Mouse (Mus musculus) liver, embryonic 11.5 days (tissue): ENCODE measurements around the gene Topors. TPM values are rescaled to one million over a fixed set of nuclear protein-coding genes. Genes with fewer than 3 reads are reported as not detected.

Source experiments
- ATAC-seq: fragments of 200-750 bp; cut with Nextera tagmentation; replicated peaks from 2 replicates; pipeline ENCODE4 v1.8.0; 2017; ENCODE audit warnings: moderate number of reproducible peaks, mild to moderate bottlenecking, moderate TSS enrichment, moderate library complexity; ENCODE audit not compliant: low FRiP score
- DNase-seq: peaks from one replicate; pipeline ENCODE4 v3.0.0-alpha.2; 2017; ENCODE audit warnings: low spot score
- H3K27ac ChIP-seq: fragments of 300-500 bp; sonication (generic); 2 replicates; pipeline ENCODE4 v1.5.1; 2014; ENCODE audit warnings: mild to moderate bottlenecking, low read depth, low read length, control low read depth
- H3K27me3 ChIP-seq: fragments of 300-500 bp; sonication (generic); replicated peaks from 2 replicates; pipeline ENCODE4 v1.6.1; 2014; ENCODE audit warnings: low read length, mixed read lengths; ENCODE audit not compliant: control insufficient read depth, insufficient read depth
- H3K36me3 ChIP-seq: fragments of 300-500 bp; sonication (generic); 2 replicates; pipeline ENCODE4 v1.6.1; 2014; ENCODE audit warnings: mild to moderate bottlenecking, low read length, moderate library complexity, mixed read lengths; ENCODE audit not compliant: control insufficient read depth, insufficient read depth
- H3K4me1 ChIP-seq: fragments of 300-500 bp; sonication (generic); replicated peaks from 2 replicates; pipeline ENCODE4 v1.6.1; 2014; ENCODE audit warnings: low read length, mixed read lengths; ENCODE audit not compliant: control insufficient read depth, insufficient read depth
- H3K4me2 ChIP-seq: fragments of 300-500 bp; sonication (generic); 2 replicates; pipeline ENCODE4 v1.6.1; 2014; ENCODE audit warnings: mild to moderate bottlenecking, control low read depth, moderate library complexity
- H3K4me3 ChIP-seq: fragments of 300-500 bp; sonication (generic); 2 replicates; pipeline ENCODE4 v1.5.1; 2014; ENCODE audit warnings: low read depth, low read length, control low read depth
- H3K9ac ChIP-seq: fragments of 300-500 bp; sonication (generic); 2 replicates; pipeline ENCODE4 v1.6.1; 2014; ENCODE audit warnings: low read depth, low read length, control low read depth
- H3K9me3 ChIP-seq: fragments of 300-500 bp; sonication (generic); 2 replicates; pipeline ENCODE4 v1.6.1; 2016; ENCODE audit warnings: low read length, inconsistent platforms, mixed read lengths; ENCODE audit not compliant: control insufficient read depth
- WGBS: fragments of 180-500 bp; shearing (Covaris S2); extraction: QIAGEN DNeasy Blood & Tissue Kit; methylation state at CpG from one replicate; pipeline ENCODE4 v1.1.7; 2014; 5-methylcytosine and 5-hydroxymethylcytosine counted together
- polyA plus RNA-seq: library from polyadenylated mRNA; unstranded; fragments of >200 nt; fragmentation: Nextera tagmentation; extraction: Ambion mirVana; gene quantifications from 2 replicates; pipeline ENCODE4 v1.2.1, GENCODE M21; 2014

Topors gene
- polyA plus RNA-seq, 1 experiment from 2014 or later = 38.4 TPM

DNA sequence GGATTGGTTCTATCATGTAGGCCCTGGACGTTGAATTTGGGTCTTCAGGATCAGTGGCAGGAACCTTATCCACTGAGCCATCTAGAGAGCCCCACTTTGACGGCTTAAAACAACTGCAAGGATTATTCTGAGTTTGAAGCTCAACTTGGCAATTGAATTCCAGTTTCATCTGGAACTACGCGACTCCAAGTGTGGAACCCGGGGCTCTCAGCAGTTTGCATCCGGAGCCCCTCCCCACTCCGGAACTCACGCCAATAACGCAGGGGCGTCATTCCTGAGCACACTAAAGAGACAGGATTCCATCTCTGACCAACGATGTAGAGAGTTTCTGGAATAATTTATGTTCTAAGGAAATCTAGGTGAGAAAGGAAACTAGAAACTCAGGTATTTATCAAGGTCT is 42.5 kb downstream of the Topors start:
- no peak overlapping the region for H3K27ac ChIP-seq
- no peak for DNase-seq
- H3K36me3 ChIP-seq = no peaks in the 10 kb centered on the region
- peaks cover under 1% of the 10 kb centered on the region; the same call in 1 of the 2 replicates for H3K27me3 ChIP-seq
- 82% methylated on average over 11 of the region's 11 CpGs for WGBS
- no peak overlapping the region for H3K9ac ChIP-seq
- ATAC-seq = no peak
- H3K4me1 ChIP-seq = no peaks in the 10 kb centered on the region
- no peak overlapping the region for H3K4me3 ChIP-seq
- no peaks in the 10 kb centered on the region for H3K9me3 ChIP-seq
- H3K4me2 ChIP-seq = no peak overlapping the region

DNA sequence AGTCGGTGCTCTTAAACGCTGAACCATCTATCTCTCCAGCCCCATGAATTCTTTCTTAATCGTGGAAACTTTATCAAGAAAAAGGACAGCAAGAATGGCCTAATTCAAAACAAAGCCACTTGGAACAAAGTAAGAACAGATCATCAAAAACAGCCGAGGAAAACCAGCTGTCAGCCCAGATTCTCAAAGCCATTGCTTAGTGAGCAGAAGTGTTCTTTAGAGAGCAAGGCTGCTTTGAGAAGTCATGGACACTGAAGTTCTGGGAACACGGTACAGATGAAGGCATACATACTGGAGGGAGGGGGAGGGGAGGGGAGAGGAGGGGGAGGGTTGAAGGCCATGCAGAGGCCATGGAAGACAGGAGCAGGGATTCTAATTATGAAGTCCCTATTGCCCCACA is 43.6 kb downstream of the Topors start:
- Histone ChIP-seq H3K36me3 (no peaks in the 10 kb centered on the region), H3K27me3 (peaks cover 7% of the 10 kb centered on the region), H3K4me1 (no peaks in the 10 kb centered on the region), H3K4me2 (no peak overlapping the region), H3K9ac (no peak overlapping the region), H3K27ac (no peak overlapping the region), H3K4me3 (no peak overlapping the region), H3K9me3 (no peaks in the 10 kb centered on the region)
- no peak for ATAC-seq
- WGBS = 73% methylated on average over 5 of the region's 5 CpGs
- DNase-seq = no peak

DNA sequence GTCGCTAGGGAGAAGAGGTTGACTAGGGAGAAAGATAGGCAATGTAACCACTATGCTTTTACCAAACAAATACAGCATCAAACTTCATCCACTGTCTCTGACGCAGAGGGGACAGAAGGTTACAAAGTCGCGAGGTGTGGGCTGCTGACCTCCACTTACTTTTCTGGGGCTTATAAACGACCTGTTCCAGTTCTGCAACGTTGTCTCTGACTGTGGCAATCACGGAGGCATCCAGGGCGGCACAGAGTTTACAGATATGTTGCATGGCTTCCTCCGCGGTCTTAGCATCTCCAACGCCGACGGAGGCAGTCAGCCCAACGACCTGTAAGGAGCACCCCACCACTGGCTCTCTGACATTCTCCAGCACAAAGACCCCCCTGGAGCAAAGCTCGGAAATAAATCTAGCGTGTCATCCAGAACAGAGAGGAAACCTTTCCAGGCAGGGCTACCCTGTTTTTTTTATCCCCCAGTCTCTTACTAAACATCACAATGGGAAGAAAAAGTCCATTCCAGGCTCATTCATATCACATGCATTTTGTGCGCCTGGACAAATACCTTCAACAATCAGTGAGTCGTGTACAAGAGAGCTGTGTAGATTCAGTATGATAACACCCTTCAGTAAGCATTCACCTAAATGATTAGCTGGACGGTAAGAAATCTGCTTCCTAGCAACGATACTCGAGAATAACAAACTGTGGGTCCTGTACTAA is 47.6 kb downstream of the Topors start:
- no peaks in the 10 kb centered on the region for H3K9me3 ChIP-seq
- WGBS = 43% methylated on average over 21 of the region's 21 CpGs
- no peak for ATAC-seq
- H3K4me2 ChIP-seq = no peak overlapping the region
- H3K27me3 ChIP-seq = peaks cover 10% of the 10 kb centered on the region
- no peak overlapping the region for H3K9ac ChIP-seq
- H3K4me3 ChIP-seq = no peak overlapping the region
- DNase-seq = no peak
- H3K36me3 ChIP-seq = no peaks in the 10 kb centered on the region
- no peaks in the 10 kb centered on the region for H3K4me1 ChIP-seq
- no peak overlapping the region for H3K27ac ChIP-seq

DNA sequence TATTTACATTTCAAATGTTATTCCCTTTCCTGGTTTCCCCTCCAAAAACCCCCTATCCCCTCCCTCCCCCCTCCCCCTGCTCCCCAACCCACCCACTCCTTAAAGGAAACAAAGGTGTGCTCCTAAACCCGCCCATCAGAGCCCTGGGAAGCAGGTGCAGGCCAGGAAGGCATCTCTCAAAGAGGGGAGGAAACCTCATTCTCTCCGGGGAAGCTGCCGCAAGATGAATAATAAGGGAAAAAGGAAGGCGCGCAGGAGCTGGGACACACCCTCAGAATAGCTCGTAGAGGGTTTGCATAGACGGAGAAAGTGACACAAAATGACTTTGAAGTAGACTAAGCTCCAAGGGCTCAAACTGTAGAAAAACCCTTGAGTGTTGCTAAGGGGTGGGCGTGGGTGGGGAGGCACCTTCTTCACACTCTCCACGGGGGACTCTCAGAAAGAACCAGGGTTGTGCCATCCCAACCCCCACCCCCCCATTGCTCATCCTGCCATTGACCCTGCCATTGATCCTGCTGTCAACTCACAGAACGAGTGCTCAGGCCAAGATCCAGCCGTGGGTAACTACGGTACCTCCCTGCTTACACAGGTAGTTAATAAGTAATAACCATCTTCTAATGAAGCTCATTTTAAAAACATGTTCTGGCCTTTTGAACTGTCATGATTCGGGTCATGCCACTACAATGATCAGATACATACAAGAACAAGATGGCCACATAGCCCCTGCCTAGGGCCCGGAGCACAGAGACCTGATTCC is 48.5 kb downstream of the Topors start:
- Histone ChIP-seq H3K9me3 (no peaks in the 10 kb centered on the region), H3K36me3 (no peaks in the 10 kb centered on the region), H3K9ac (no peak overlapping the region), H3K27me3 (peaks cover 10% of the 10 kb centered on the region), H3K27ac (no peak overlapping the region), H3K4me2 (no peak overlapping the region; the same call in 1 of the 2 replicates), H3K4me1 (no peaks in the 10 kb centered on the region), H3K4me3 (no peak overlapping the region)
- no peak for DNase-seq
- no peak for ATAC-seq
- WGBS = 28% methylated on average over 14 of the region's 14 CpGs

DNA sequence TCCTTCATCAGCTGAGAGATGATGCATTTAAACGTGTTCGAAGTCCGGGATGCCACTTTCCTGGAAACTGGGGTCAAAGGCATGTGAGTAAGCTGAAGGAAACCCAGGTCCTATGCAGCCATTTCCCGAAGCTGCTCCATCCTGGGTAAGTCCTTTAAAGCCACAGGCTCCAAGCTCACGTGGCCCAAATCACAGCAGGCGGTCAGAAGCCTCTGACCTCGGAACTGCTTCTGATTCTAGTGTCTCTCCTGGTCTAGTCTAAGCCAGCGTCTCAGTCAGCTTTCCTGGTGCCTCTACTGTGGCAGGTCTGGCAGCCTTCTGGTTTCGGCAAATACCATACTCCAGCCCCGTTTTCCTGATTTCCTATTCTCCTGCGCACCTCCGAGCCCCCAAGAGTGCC is 49.2 kb downstream of the Topors start:
- ATAC-seq = no peak
- no peak for DNase-seq
- Histone ChIP-seq H3K36me3 (no peaks in the 10 kb centered on the region), H3K9ac (no peak overlapping the region), H3K9me3 (no peaks in the 10 kb centered on the region), H3K4me3 (no peak overlapping the region), H3K4me1 (no peaks in the 10 kb centered on the region), H3K4me2 (peak overlapping the region; percentile 35), H3K27ac (no peak overlapping the region), H3K27me3 (peaks cover 10% of the 10 kb centered on the region)
- WGBS = 18% methylated on average over 12 of the region's 12 CpGs

DNA sequence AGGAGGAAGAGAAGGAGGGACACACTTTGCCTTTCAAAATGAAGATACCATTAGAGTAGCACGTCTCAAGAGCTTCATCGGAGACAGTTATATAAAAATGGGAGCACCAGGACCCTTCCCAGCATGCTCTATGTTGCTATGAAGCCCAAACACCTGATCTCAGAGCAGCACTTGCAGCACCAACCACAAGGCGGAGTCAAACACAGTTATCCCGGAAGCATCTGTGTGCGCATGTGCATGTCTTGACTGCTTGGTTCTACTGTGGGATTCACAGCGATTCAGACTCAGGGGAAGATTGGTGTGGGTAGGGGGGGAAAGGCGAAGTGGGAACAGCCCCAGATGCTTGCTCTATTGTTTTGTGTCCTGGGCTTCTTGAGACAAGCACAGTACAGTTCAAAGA is 51.3 kb downstream of the Topors start:
- no peaks in the 10 kb centered on the region for H3K36me3 ChIP-seq
- no peaks in the 10 kb centered on the region for H3K4me1 ChIP-seq
- H3K27ac ChIP-seq = no peak overlapping the region
- peaks cover 10% of the 10 kb centered on the region for H3K27me3 ChIP-seq
- no peak for DNase-seq
- WGBS = 66% methylated on average over 7 of the region's 7 CpGs
- H3K9me3 ChIP-seq = no peaks in the 10 kb centered on the region
- ATAC-seq = no peak; the same call in 1 of the 2 replicates
- H3K9ac ChIP-seq = no peak overlapping the region
- H3K4me2 ChIP-seq = no peak overlapping the region
- H3K4me3 ChIP-seq = no peak overlapping the region

DNA sequence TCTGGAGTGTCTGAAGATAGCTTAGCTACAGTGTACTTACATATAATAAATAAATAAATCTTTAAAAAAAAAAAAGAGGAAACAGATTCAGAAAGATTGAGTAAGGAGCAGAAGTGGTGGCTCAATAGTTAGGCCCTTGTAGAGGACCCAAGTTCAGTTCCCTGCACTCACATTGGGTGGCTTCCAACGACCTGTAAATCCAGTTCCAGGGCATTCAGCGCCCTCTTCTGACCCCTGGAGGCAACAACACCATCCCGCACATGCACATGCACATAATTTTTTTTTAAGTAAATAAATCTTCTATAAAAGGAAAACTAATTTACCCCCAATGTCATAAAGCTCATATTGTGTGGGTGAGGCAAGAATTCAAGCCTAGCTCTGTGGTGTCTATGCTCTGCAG is 51.7 kb downstream of the Topors start:
- Histone ChIP-seq H3K9ac (no peak overlapping the region), H3K4me3 (no peak overlapping the region), H3K36me3 (no peaks in the 10 kb centered on the region), H3K27ac (no peak overlapping the region), H3K27me3 (peaks cover 10% of the 10 kb centered on the region), H3K9me3 (no peaks in the 10 kb centered on the region), H3K4me1 (no peaks in the 10 kb centered on the region), H3K4me2 (no peak overlapping the region)
- WGBS = 51% methylated on average over 3 of the region's 3 CpGs
- DNase-seq (no peak), ATAC-seq (no peak)

DNA sequence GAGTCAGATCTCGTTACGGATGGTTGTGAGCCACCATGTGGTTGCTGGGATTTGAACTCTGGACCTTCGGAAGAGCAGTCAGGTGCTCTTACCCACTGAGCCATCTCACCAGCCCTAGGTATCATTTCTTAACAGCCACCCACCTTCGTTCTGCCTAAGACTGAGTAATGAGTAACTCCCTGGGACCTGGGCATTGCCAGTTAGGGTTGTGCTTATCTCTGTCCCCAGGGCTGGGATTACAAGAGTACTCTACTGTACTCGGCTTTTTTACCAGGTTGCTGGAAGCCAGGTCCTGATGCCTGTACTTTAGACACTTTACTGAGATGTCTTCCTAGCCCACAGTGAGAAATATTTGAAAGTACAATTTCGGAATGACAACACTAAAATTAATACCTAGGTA is 57.5 kb downstream of the Topors start:
- WGBS = 75% methylated on average over 4 of the region's 6 CpGs
- Histone ChIP-seq H3K27me3 (no peaks in the 10 kb centered on the region), H3K4me1 (no peaks in the 10 kb centered on the region), H3K4me2 (no peak overlapping the region), H3K36me3 (no peaks in the 10 kb centered on the region), H3K4me3 (no peak overlapping the region), H3K9me3 (no peaks in the 10 kb centered on the region), H3K27ac (no peak overlapping the region), H3K9ac (no peak overlapping the region)
- ATAC-seq (no peak), DNase-seq (no peak)
